In the genomic region with DNA sequence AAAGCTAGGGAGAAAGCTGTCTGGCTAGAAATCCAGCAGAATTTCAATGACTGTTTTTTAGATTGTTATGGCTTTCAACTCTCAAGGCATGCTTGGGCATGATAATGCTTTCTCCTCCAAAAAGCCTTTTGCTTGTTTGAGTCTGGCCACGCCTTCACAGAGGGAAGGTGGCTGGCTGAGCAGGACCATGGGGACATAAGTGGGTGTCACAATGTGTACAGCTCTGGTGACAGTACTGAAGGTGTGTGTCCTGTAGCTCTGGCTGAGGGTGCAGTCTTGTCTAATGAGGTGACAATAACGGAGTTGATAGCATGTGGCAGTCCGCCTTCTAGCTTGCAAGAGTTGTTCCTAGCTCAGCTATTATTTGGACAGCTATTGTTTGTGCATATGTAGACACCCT, we compare ENCODE assay signal across 11 mouse cellular contexts. TPM values are rescaled to one million over a fixed set of nuclear protein-coding genes. Genes with fewer than 3 reads are reported as not detected.
DNase-seq lines count a peak whose midpoint lies in the region; ATAC-seq and TF ChIP-seq lines count a peak whose summit lies in the region.
"Had no signal": no experiment of that assay in that cellular context is flagged by ENCODE, and none has a peak within 500 bp of the region (broad histone marks: within the 10 kb centered on the region; RNA-seq: fewer than 3 reads in every experiment).

No protein-coding gene starts in this region.

- H3K9ac ChIP-seq in MEL (ENCODE audit: control insufficient read depth, low read depth, low read length, poor library complexity, severe bottlenecking), result no peak overlapping the region
- H3K9ac ChIP-seq: neural tube, embryonic 12.5 days had no signal

- DNase-seq in gastrocnemius, adult 2 months, result peak; percentile 13
- DNase-seq in gastrocnemius, postnatal 4 days (ENCODE audit: low spot score in 2 of 2), result no peak
- peak; percentile 57 for DNase-seq in MEL (ENCODE audit: low read depth, low spot score)
- DNase-seq in heart, postnatal 36 days, result peak; percentile 15 to 24
- DNase-seq in lung, postnatal 14 days, result peak; percentile 37
- no peak for DNase-seq in cerebellum, adult 9-11 months
- DNase-seq in left cerebral cortex, postnatal 36 days (ENCODE audit: low spot score in 2 of 2), result no peak
- DNase-seq: adrenal gland, adult 8-10 months had no signal

- H3K27ac ChIP-seq in gastrocnemius, adult 2 months, result peak overlapping the region; percentile 88
- H3K27ac ChIP-seq in MEL (ENCODE audit: control insufficient read depth, low read depth, low read length), result peak overlapping the region; percentile 36; the same call in 1 of the 2 replicates
- H3K27ac ChIP-seq: kidney, postnatal 0 days; neural tube, embryonic 12.5 days had no signal

- TF ChIP-seq RAD21 in MEL (IDR thresholded peaks at IDR 0.05; ENCODE audit: low read depth, low read length), result no peak

- H3K9me3 ChIP-seq in MEL (replicated peaks; ENCODE audit: insufficient read depth, low read length), result no peaks in the 10 kb centered on the region
- H3K9me3 ChIP-seq: neural tube, embryonic 12.5 days had no signal

- intact Hi-C loops in gastrocnemius, adult 2 months (cut with DNase I), result no loop called here
- intact Hi-C loops in heart, postnatal 36 days (cut with DNase I), result loop anchor here (5.0 kb wide), 1 partner anchor 78 kb away; a partner anchor contains a TSS
- intact Hi-C loops in left cerebral cortex, postnatal 36 days (cut with DNase I), result no loop called here

- no peak for ATAC-seq in CD4-positive, CD25-positive, alpha-beta regulatory T cell, adult 4 months

- peaks cover 18 to 29% of the 10 kb centered on the region in 2 experiments for H3K4me1 ChIP-seq in MEL (ENCODE audit: control insufficient read depth in 1 of 2, insufficient read depth in 2 of 2, low read length in 2 of 2)

- H3K4me3 ChIP-seq in gastrocnemius, adult 2 months, result no peak overlapping the region
- H3K4me3 ChIP-seq in MEL (ENCODE audit: control insufficient read depth in 1 of 2, insufficient read depth in 1 of 2, low read depth in 2 of 2, low read length in 2 of 2), result no peak overlapping the region
- H3K4me3 ChIP-seq: neural tube, embryonic 12.5 days had no signal

- no peak for TF ChIP-seq CTCF in gastrocnemius, adult 2 months (IDR thresholded peaks at IDR 0.05)
- TF ChIP-seq CTCF in MEL (IDR thresholded peaks at IDR 0.05 in 2 of 3, conservative IDR thresholded peaks at IDR 0.05 in 1 of 3; ENCODE audit: control insufficient read depth in 1 of 3, insufficient read depth in 1 of 3, low read depth in 2 of 3, low read length in 3 of 3, poor library complexity in 1 of 3, severe bottlenecking in 1 of 3), result no peak

- no peaks in the 10 kb centered on the region for H3K27me3 ChIP-seq in MEL (ENCODE audit: control insufficient read depth in 1 of 2, insufficient read depth in 2 of 2, low read length in 2 of 2)
- H3K27me3 ChIP-seq: neural tube, embryonic 12.5 days had no signal

- TF ChIP-seq POLR2A in MEL (IDR thresholded peaks at IDR 0.05; ENCODE audit: control insufficient read depth in 1 of 2, insufficient read depth in 1 of 2, low read depth in 1 of 2, low read length in 2 of 2, poor library complexity in 1 of 2), result no peak

- peaks cover 0 to 27% of the 10 kb centered on the region in 2 experiments; a peak in 2 of 4 replicates for H3K36me3 ChIP-seq in MEL (ENCODE audit: control insufficient read depth in 1 of 2, insufficient read depth in 2 of 2, low read length in 2 of 2)
- H3K36me3 ChIP-seq: neural tube, embryonic 12.5 days had no signal

- H3K79me2 ChIP-seq in MEL (ENCODE audit: control insufficient read depth, insufficient read depth, low read length, poor library complexity), result no peaks in the 10 kb centered on the region

- TF ChIP-seq EP300 in MEL (IDR thresholded peaks at IDR 0.05; ENCODE audit: low read depth in 1 of 2, low read length in 2 of 2), result 0 out of 4 replicates have a peak, but pooled peaks of 1 of the 2 experiments have one; percentile 25

TF ChIP-seq in MEL, 35 proteins besides CTCF, POLR2A, EP300 and RAD21:
- TF ChIP-seq MXI1 (IDR thresholded peaks at IDR 0.05; ENCODE audit: low read depth, low read length) (no peak), MAFK (IDR thresholded peaks at IDR 0.05; ENCODE audit: borderline replicate concordance, low read depth, low read length) (no peak), SMC3 (IDR thresholded peaks at IDR 0.05; ENCODE audit: low read depth, low read length) (no peak), GABPA (IDR thresholded peaks at IDR 0.05; ENCODE audit: low read depth, low read length) (no peak), TCF12 (IDR thresholded peaks at IDR 0.05; ENCODE audit: low read depth, low read length) (no peak), CHD2 (IDR thresholded peaks at IDR 0.05; ENCODE audit: low read length) (no peak), HCFC1 (IDR thresholded peaks at IDR 0.05; ENCODE audit: low read depth, low read length) (no peak), ZNF384 (IDR thresholded peaks at IDR 0.05; ENCODE audit: low read depth, low read length) (no peak), UBTF (IDR thresholded peaks at IDR 0.05; ENCODE audit: borderline replicate concordance, insufficient read depth, low read depth, low read length) (no peak), BHLHE40 (IDR thresholded peaks at IDR 0.05; ENCODE audit: borderline replicate concordance, low read depth, low read length) (no peak), E2F4 (IDR thresholded peaks at IDR 0.05; ENCODE audit: borderline replicate concordance, low read depth, low read length) (no peak), KAT2A (conservative IDR thresholded peaks at IDR 0.05; ENCODE audit: low read depth, low read length) (no peak), MYC (IDR thresholded peaks at IDR 0.05; ENCODE audit: low read depth, low read length) (no peak), USF1 (IDR thresholded peaks at IDR 0.05; ENCODE audit: low read depth, low read length) (no peak), MYB (IDR thresholded peaks at IDR 0.05; ENCODE audit: low read depth, low read length) (no peak), ZKSCAN1 (IDR thresholded peaks at IDR 0.05; ENCODE audit: low read depth, low read length) (no peak), TAL1 (IDR thresholded peaks at IDR 0.05; ENCODE audit: low read length) (no peak), NELFE (IDR thresholded peaks at IDR 0.05; ENCODE audit: low read depth, low read length) (no peak), GATA1 (IDR thresholded peaks at IDR 0.05; ENCODE audit: low read depth, low read length) (no peak), ZC3H11A (IDR thresholded peaks at IDR 0.05; ENCODE audit: low read depth, low read length) (no peak)

RNA-seq across cellular contexts. Expression of a gene that starts 25.8 kb away (rescaled TPM):
- 1 to 10 TPM; 6.1 to 6.5 TPM for total RNA-seq in gastrocnemius, adult 2 months (2021)
- 1 to 10 TPM; 6.0 to 6.7 TPM for total RNA-seq in gastrocnemius, postnatal 4 days (2021)
- total RNA-seq in MEL (2012; rRNA removed), result not detected in 2 replicates
- under 1 TPM in 1 of 2 experiments, not detected in 1; 0.03 TPM for polyA plus RNA-seq in MEL (2012; ENCODE audit: insufficient read depth in 1 of 2, insufficient read length in 2 of 2, low read depth in 1 of 2, low replicate concordance in 2 of 2, missing spikeins in 1 of 2)
- 10 to 100 TPM; 16.7 to 20.1 TPM for total RNA-seq in heart, postnatal 36 days (2021)
- total RNA-seq in left cerebral cortex, postnatal 36 days (2021), result 100 to 1,000 TPM; 562 to 569 TPM
- polyA plus RNA-seq in CD4-positive, CD25-positive, alpha-beta regulatory T cell, adult 4 months (2017; shearing (Covaris generic)), result 1 to 10 TPM; 5.9 to 6.7 TPM

Comparison
In these comparisons a context has a peak if more than half of its experiments do, and no peak if none do; other contexts are left out.
1. DNase-seq: peak in gastrocnemius, adult 2 months (single experiment), MEL (single experiment), heart, postnatal 36 days (2 of 2) and lung, postnatal 14 days (single experiment); none in gastrocnemius, postnatal 4 days (0 of 2), cerebellum, adult 9-11 months (single experiment) and left cerebral cortex, postnatal 36 days (0 of 2).
2. RNA of a gene that starts 25.8 kb away (total RNA-seq): 562 to 569 TPM in left cerebral cortex, postnatal 36 days; 16.7 to 20.1 TPM in heart, postnatal 36 days, 6.0 to 6.7 TPM in gastrocnemius, postnatal 4 days, 6.1 to 6.5 TPM in gastrocnemius, adult 2 months and not detected in MEL; every median in the first group is over 10 times any median in the second.